Mouse (Mus musculus) CH12.LX (cell line): Measurements from ENCODE around the gene Triobp. TPM values are rescaled to one million over a fixed set of nuclear protein-coding genes. Genes with fewer than 3 reads are reported as not detected.

Source experiments
- DNase-seq: peaks from one replicate; pipeline ENCODE4 v3.0.0-alpha.2; 2013; ENCODE audit errors: extremely low read depth
- H3K27ac ChIP-seq: 2 replicates; pipeline ENCODE4 v1.5.1; 2012; ENCODE audit warnings: low read depth, mild to moderate bottlenecking, control low read depth, moderate library complexity; ENCODE audit not compliant: insufficient read depth
- H3K27me3 ChIP-seq: replicated peaks from 2 replicates; pipeline ENCODE3; 2012; ENCODE audit warnings: inconsistent platforms
- H3K36me3 ChIP-seq, 2 experiments: replicated peaks in 1 of 2; 2 replicates each; pipeline versions ENCODE3 to v1.6.1; 2012; ENCODE audit warnings: inconsistent platforms in 1 of 2, low read length in 1 of 2, mild to moderate bottlenecking in 1 of 2, mixed read lengths in 1 of 2, moderate library complexity in 1 of 2; ENCODE audit not compliant: control insufficient read depth in 1 of 2, insufficient read depth in 1 of 2
- H3K4me1 ChIP-seq, 2 experiments: 2 replicates each; pipeline ENCODE4 v1.6.1; 2012; ENCODE audit warnings: inconsistent platforms in 1 of 2, moderate library complexity in 1 of 2; ENCODE audit not compliant: insufficient read depth in 2 of 2, control insufficient read depth in 1 of 2
- H3K4me2 ChIP-seq: 2 replicates; pipeline ENCODE4 v1.6.1; 2012; ENCODE audit warnings: low read depth, mild to moderate bottlenecking, control low read depth; ENCODE audit not compliant: poor library complexity, insufficient read depth, severe bottlenecking
- H3K4me3 ChIP-seq, 3 experiments: fragments of 150-350 bp in 1 of 3; sonication (generic) in 1 of 3; replicated peaks in 1 of 3; 2 replicates each; pipeline versions ENCODE3 to v1.5.1; 2011 to 2012; ENCODE audit warnings: low read depth in 2 of 3, low read length in 2 of 3, mild to moderate bottlenecking in 2 of 3, moderate library complexity in 2 of 3, control low read depth in 1 of 3, improper control_type of control experiment in 1 of 3, inconsistent platforms in 1 of 3, mixed read lengths in 1 of 3; ENCODE audit not compliant: poor library complexity in 1 of 3
- H3K79me2 ChIP-seq: replicated peaks from 2 replicates; pipeline ENCODE4 v1.6.1; 2012; ENCODE audit warnings: mild to moderate bottlenecking, moderate library complexity; ENCODE audit not compliant: control insufficient read depth, poor library complexity, insufficient read depth, severe bottlenecking; ENCODE audit errors: extremely low read depth
- H3K9ac ChIP-seq: 2 replicates; pipeline ENCODE4 v1.6.1; 2012; ENCODE audit warnings: low read depth, mild to moderate bottlenecking, control low read depth, moderate library complexity; ENCODE audit not compliant: insufficient read depth
- H3K9me3 ChIP-seq: replicated peaks from 2 replicates; pipeline ENCODE3; 2012; ENCODE audit warnings: low read length, inconsistent platforms, mixed read lengths
- BHLHE40 ChIP-seq: IDR thresholded peaks from 2 replicates; pipeline ENCODE4 v1.6.1; 2011; ENCODE audit warnings: mild to moderate bottlenecking, low read depth, low read length, improper control_type of control experiment
- CHD2 ChIP-seq: IDR thresholded peaks from 2 replicates; pipeline ENCODE4 v1.6.1; 2011; ENCODE audit warnings: low read length, improper control_type of control experiment
- CTCF ChIP-seq, 2 experiments: IDR thresholded peaks in 1 of 2; conservative IDR thresholded peaks in 1 of 2; 2 replicates each; pipeline ENCODE4 v1.5.1; 2011 to 2012; ENCODE audit warnings: low read depth in 2 of 2, low read length in 2 of 2, improper control_type of control experiment in 1 of 2, inconsistent platforms in 1 of 2, mild to moderate bottlenecking in 1 of 2, moderate library complexity in 1 of 2
- ELF1 ChIP-seq: IDR thresholded peaks from 2 replicates; pipeline ENCODE4 v1.6.1; 2014; ENCODE audit warnings: low read depth, mild to moderate bottlenecking, inconsistent platforms, low read length, improper control_type of control experiment
- EP300 ChIP-seq: IDR thresholded peaks from 2 replicates; pipeline ENCODE4 v1.6.1; 2011; ENCODE audit warnings: low read length, improper control_type of control experiment
- GABPA ChIP-seq: IDR thresholded peaks from 2 replicates; pipeline ENCODE4 v1.6.1; 2012; ENCODE audit warnings: low read depth, low read length, improper control_type of control experiment, inconsistent platforms; ENCODE audit not compliant: insufficient replicate concordance
- IRF4 ChIP-seq: IDR thresholded peaks from 2 replicates; pipeline ENCODE4 v1.6.1; 2014; ENCODE audit warnings: low read depth, mild to moderate bottlenecking, inconsistent platforms, low read length, improper control_type of control experiment
- JUND ChIP-seq: conservative IDR thresholded peaks from 2 replicates; pipeline ENCODE4 v1.6.1; 2011; ENCODE audit warnings: low read depth, low read length, improper control_type of control experiment
- KAT2A ChIP-seq: IDR thresholded peaks from 2 replicates; pipeline ENCODE4 v1.6.1; 2012; ENCODE audit warnings: low read length, improper control_type of control experiment, inconsistent platforms; ENCODE audit not compliant: insufficient replicate concordance
- MAFK ChIP-seq: IDR thresholded peaks from 2 replicates; pipeline ENCODE4 v1.6.1; 2011; ENCODE audit warnings: low read length, improper control_type of control experiment; ENCODE audit not compliant: insufficient replicate concordance
- MAX ChIP-seq: IDR thresholded peaks from 2 replicates; pipeline ENCODE4 v1.6.1; 2011; ENCODE audit warnings: low read length, improper control_type of control experiment
- MAZ ChIP-seq: IDR thresholded peaks from 2 replicates; pipeline ENCODE4 v1.6.1; 2012; ENCODE audit warnings: low read depth, mild to moderate bottlenecking, inconsistent platforms, low read length, improper control_type of control experiment, moderate library complexity
- MEF2A ChIP-seq: IDR thresholded peaks from 2 replicates; pipeline ENCODE4 v1.6.1; 2014; ENCODE audit warnings: low read depth, mild to moderate bottlenecking, inconsistent platforms, low read length, improper control_type of control experiment, borderline replicate concordance
- MXI1 ChIP-seq: IDR thresholded peaks from 2 replicates; pipeline ENCODE4 v1.6.1; 2011; ENCODE audit warnings: mild to moderate bottlenecking, low read depth, low read length, improper control_type of control experiment
- NRF1 ChIP-seq: IDR thresholded peaks from 2 replicates; pipeline ENCODE4 v1.6.1; 2014; ENCODE audit warnings: low read depth, mild to moderate bottlenecking, inconsistent platforms, low read length, improper control_type of control experiment, moderate library complexity
- POLR2A ChIP-seq: IDR thresholded peaks from 2 replicates; pipeline ENCODE4 v1.6.1; 2011; ENCODE audit warnings: low read depth, mild to moderate bottlenecking, improper control_type of control experiment, low read length
- POLR2AphosphoS2 ChIP-seq: IDR thresholded peaks from 2 replicates; pipeline ENCODE4 v1.6.1; 2011; ENCODE audit warnings: low read depth, low read length, improper control_type of control experiment
- RAD21 ChIP-seq: IDR thresholded peaks from 2 replicates; pipeline ENCODE4 v1.6.1; 2011; ENCODE audit warnings: low read depth, mild to moderate bottlenecking, low read length, improper control_type of control experiment, moderate library complexity
- RCOR1 ChIP-seq: conservative IDR thresholded peaks from 2 replicates; pipeline ENCODE4 v1.6.1; 2012; ENCODE audit warnings: low read depth, mild to moderate bottlenecking, inconsistent platforms, low read length, improper control_type of control experiment
- SIN3A ChIP-seq: IDR thresholded peaks from 2 replicates; pipeline ENCODE4 v1.6.1; 2012; ENCODE audit warnings: low read length, improper control_type of control experiment, inconsistent platforms
- UBTF ChIP-seq: IDR thresholded peaks from 2 replicates; pipeline ENCODE4 v1.6.1; 2012; ENCODE audit warnings: low read depth, mild to moderate bottlenecking, inconsistent platforms, low read length, improper control_type of control experiment, moderate library complexity
- USF2 ChIP-seq: conservative IDR thresholded peaks from 2 replicates; pipeline ENCODE4 v1.6.1; 2011; ENCODE audit warnings: low read depth, low read length, improper control_type of control experiment
- ZKSCAN1 ChIP-seq: IDR thresholded peaks from 2 replicates; pipeline ENCODE4 v1.6.1; 2012; ENCODE audit warnings: low read depth, inconsistent platforms, low read length, improper control_type of control experiment, borderline replicate concordance
- ZNF384 ChIP-seq: IDR thresholded peaks from 2 replicates; pipeline ENCODE4 v1.6.1; 2012; ENCODE audit warnings: low read depth, low read length, improper control_type of control experiment, inconsistent platforms
- dilution Hi-C: fragments of 300-500 bp; cut with MboI; formaldehyde crosslinking; loops from 2 replicates; pipeline ENCODE4 v1.14.3; 2020; ENCODE audit warnings: low sequenced_read_pairs; ENCODE audit not compliant: extremely low pct_unique_long_range_greater_than_20kb, extremely low pct_ligation_motif_present
- in situ Hi-C: fragments of 300-500 bp; cut with MboI; formaldehyde crosslinking; loops from 3 replicates; pipeline ENCODE4 v1.14.3; 2019; ENCODE audit warnings: low sequenced_read_pairs, low pct_ligation_motif_present, low pct_unique_long_range_greater_than_20kb, mixed read lengths
- polyA plus RNA-seq: library from polyadenylated mRNA; unstranded; fragments of >175 nt; gene quantifications from 2 replicates; pipeline ENCODE4 v1.2.1, GENCODE M21; 2012; ENCODE audit warnings: low read depth; ENCODE audit not compliant: insufficient read length
- total RNA-seq, 2 experiments: library from RNA; depleted of rRNA; stranded (reverse); fragments of 300-350 nt in 1 of 2; fragments of >200 nt in 1 of 2; gene quantifications; 2 replicates each; pipeline ENCODE4 v1.2.3; 2012 to 2014

Triobp gene
- total and polyA plus RNA-seq, 3 experiments = 11.5 to 31.0 (median 25.5) TPM

GRCm38 (mm10) chr15:78914091-78914822 lies 33.3 kb upstream of the Triobp start:
- dilution Hi-C loops = no loop called here
- H3K27me3 ChIP-seq = no peaks in the 10 kb centered on the region
- peaks cover 35 to 88% of the 10 kb centered on the region in 2 experiments for H3K36me3 ChIP-seq
- TF ChIP-seq GABPA (no peak), BHLHE40 (0 out of 2 replicates have a peak, but pooled peaks have one; percentile 14), NRF1 (peak; percentile 71), MAFK (no peak), MAX (no peak)
- in situ Hi-C loops = loop anchor here (25.0 kb wide), 1 partner anchor 423 kb away; the partner anchor contains the start of genes Maff and Pla2g6
- H3K4me3 ChIP-seq = peak overlapping the region; percentile 3 to 75 (median 41)
- peak overlapping the region; percentile 67 for H3K4me2 ChIP-seq
- peak overlapping the region; percentile 11; the same call in 1 of the 2 replicates for H3K9ac ChIP-seq
- no peak overlapping the region for H3K27ac ChIP-seq
- no peaks in the 10 kb centered on the region for H3K79me2 ChIP-seq
- peaks cover 7 to 15% of the 10 kb centered on the region in 2 experiments; a peak in 3 of 4 replicates for H3K4me1 ChIP-seq
- H3K9me3 ChIP-seq = peaks cover 8% of the 10 kb centered on the region
- no peak for DNase-seq

- H3K4me3 ChIP-seq = peak overlapping the region in 2 of 3 experiments; percentile 41 to 75
- no peak overlapping the region for H3K9ac ChIP-seq
- H3K36me3 ChIP-seq = peaks cover 28 to 82% of the 10 kb centered on the region in 2 experiments
- no peak for TF ChIP-seq JUND
- no peak for TF ChIP-seq ELF1
- TF ChIP-seq CTCF (conservative IDR thresholded peaks at IDR 0.05 in 1 of 2, IDR thresholded peaks at IDR 0.05 in 1 of 2; ENCODE audit: low read depth in 2 of 2, low read length in 2 of 2) = no peak
- no peak for TF ChIP-seq UBTF
- no peak for TF ChIP-seq MEF2A
- TF ChIP-seq EP300 = no peak
- no peak for TF ChIP-seq ZNF384
- TF ChIP-seq IRF4 = no peak
- no peak for TF ChIP-seq MAZ
- TF ChIP-seq SIN3A = no peak
- no peak for TF ChIP-seq POLR2A
- TF ChIP-seq KAT2A = no peak
- TF ChIP-seq CHD2 = no peak
- TF ChIP-seq USF2 = no peak
- TF ChIP-seq MXI1 = no peak
- TF ChIP-seq ZKSCAN1 = no peak
- no peak for TF ChIP-seq POLR2AphosphoS2
- TF ChIP-seq RAD21 = no peak
- no peak for TF ChIP-seq RCOR1
- peaks cover 8% of the 10 kb centered on the region for H3K9me3 ChIP-seq
- no peaks in the 10 kb centered on the region for H3K27me3 ChIP-seq
- H3K4me1 ChIP-seq = peaks cover 7 to 23% of the 10 kb centered on the region in 2 experiments; a peak in 3 of 4 replicates
- H3K79me2 ChIP-seq = no peaks in the 10 kb centered on the region
- dilution Hi-C loops = no loop called here
- no peak for DNase-seq
- H3K27ac ChIP-seq = no peak overlapping the region
- peak overlapping the region; percentile 67; the same call in 1 of the 2 replicates for H3K4me2 ChIP-seq
- in situ Hi-C loops = loop anchor here (25.0 kb wide), 1 partner anchor 422 kb away; the partner anchor contains the start of genes Maff and Pla2g6
These were observed 32.5 kb upstream of the Triobp start for GRCm38 (mm10) chr15:78914823-78915659.
